Comparison of ENCODE assay signal across 8 mouse cellular contexts in genomic region chr7:44495992-44496770, GRCm38 (mm10). TPM values are rescaled to one million over a fixed set of nuclear protein-coding genes. Genes with fewer than 3 reads are reported as not detected.
DNase-seq lines count a peak whose midpoint lies in the region; ATAC-seq lines count a peak whose summit lies in the region.

TSS of gene Emc10 (minus strand) at chr7:44496529.
TSS of gene Fam71e1 (plus strand) at chr7:44496581.

- peak within 1 kb of the TSS; percentile 92 for H3K9ac ChIP-seq in heart, embryonic 13.5 days
- peak within 1 kb of the TSS; percentile 82 for H3K9ac ChIP-seq in liver, embryonic 12.5 days
- H3K9ac ChIP-seq in stomach, embryonic 15.5 days, result peak within 1 kb of the TSS; percentile 83

- H3K9me3 ChIP-seq in heart, embryonic 13.5 days, result no peaks in the 10 kb centered on the region
- no peaks in the 10 kb centered on the region for H3K9me3 ChIP-seq in liver, embryonic 12.5 days (replicated peaks)
- H3K9me3 ChIP-seq in stomach, embryonic 15.5 days, result no peaks in the 10 kb centered on the region

- H3K4me3 ChIP-seq in brown adipose tissue, adult 24 weeks (ENCODE audit: insufficient read depth, low read depth, low read length), result peak within 1 kb of the TSS; percentile 97
- H3K4me3 ChIP-seq in heart, embryonic 13.5 days, result peak within 1 kb of the TSS; percentile 69
- H3K4me3 ChIP-seq in liver, embryonic 12.5 days, result peak within 1 kb of the TSS; percentile 74
- H3K4me3 ChIP-seq in stomach, embryonic 15.5 days (replicated peaks), result peak within 1 kb of the TSS; percentile 77

- H3K27me3 ChIP-seq in heart, embryonic 13.5 days (replicated peaks), result peaks cover 33% of the 10 kb centered on the region
- H3K27me3 ChIP-seq in liver, embryonic 12.5 days (replicated peaks), result peaks cover 28% of the 10 kb centered on the region
- no peaks in the 10 kb centered on the region for H3K27me3 ChIP-seq in stomach, embryonic 15.5 days (replicated peaks)

- H3K36me3 ChIP-seq in heart, embryonic 13.5 days, result peaks cover 32% of the 10 kb centered on the region
- H3K36me3 ChIP-seq in liver, embryonic 12.5 days, result peaks cover 36% of the 10 kb centered on the region
- H3K36me3 ChIP-seq in stomach, embryonic 15.5 days, result peaks cover 13% of the 10 kb centered on the region; the same call in 1 of the 2 replicates

- peak; percentile 94 for ATAC-seq in heart, embryonic 13.5 days (ENCODE audit: extremely low read depth, insufficient number of reproducible peaks, low FRiP score, low TSS enrichment)
- ATAC-seq in liver, embryonic 12.5 days, result peak; percentile 94
- ATAC-seq in stomach, embryonic 15.5 days (ENCODE audit: insufficient read depth, low FRiP score, low read depth), result peak; percentile 97

- H3K27ac ChIP-seq in brown adipose tissue, adult 24 weeks (replicated peaks; ENCODE audit: low read depth, low read length), result peak within 1 kb of the TSS; percentile 86
- peak within 1 kb of the TSS; percentile 92 for H3K27ac ChIP-seq in heart, embryonic 13.5 days (replicated peaks)
- H3K27ac ChIP-seq in liver, embryonic 12.5 days, result peak within 1 kb of the TSS; percentile 94
- peak within 1 kb of the TSS; percentile 96 for H3K27ac ChIP-seq in stomach, embryonic 15.5 days

- H3K4me2 ChIP-seq in heart, embryonic 13.5 days, result peak within 1 kb of the TSS; percentile 89
- peak within 1 kb of the TSS; percentile 91 for H3K4me2 ChIP-seq in liver, embryonic 12.5 days
- H3K4me2 ChIP-seq in stomach, embryonic 15.5 days, result peak within 1 kb of the TSS; percentile 95

- H3K4me1 ChIP-seq in brown adipose tissue, adult 24 weeks (ENCODE audit: control insufficient read depth, insufficient read depth, insufficient read length, low read length), result peaks cover 7% of the 10 kb centered on the region
- peaks cover 22% of the 10 kb centered on the region for H3K4me1 ChIP-seq in heart, embryonic 13.5 days
- peaks cover 34% of the 10 kb centered on the region for H3K4me1 ChIP-seq in liver, embryonic 12.5 days
- peaks cover 13% of the 10 kb centered on the region for H3K4me1 ChIP-seq in stomach, embryonic 15.5 days

- under 1% methylated on average over 58 of the region's 58 CpGs for WGBS in heart, embryonic 13.5 days
- under 1% methylated on average over 58 of the region's 58 CpGs for WGBS in liver, embryonic 12.5 days (ENCODE audit: insufficient replicate concordance)
- WGBS in stomach, embryonic 15.5 days, result under 1% methylated on average over 53 of the region's 58 CpGs

- DNase-seq in CD4-positive, CD25-positive, alpha-beta regulatory T cell, adult 2 months (ENCODE audit: low read depth, low spot score), result peak; percentile 100
- DNase-seq in fat pad, adult 2 months (ENCODE audit: extremely low read depth, low read depth, low spot score), result peak; percentile 69
- peak; percentile 99 for DNase-seq in kidney, postnatal 10 days
- peak; percentile 97 to 99 for DNase-seq in natural killer cell, adult 2 months (ENCODE audit: low spot score in 2 of 2)

RNA-seq across cellular contexts. Expression of gene Emc10, which starts in this region (rescaled TPM):
- 80.2 and 97.6 TPM in 2 replicates for polyA plus RNA-seq in brown adipose tissue, adult 24 weeks (2012; ENCODE audit: insufficient read depth, insufficient read length, missing spikeins)
- 88.2 and 93.2 TPM in 2 replicates for polyA plus RNA-seq in heart, embryonic 13.5 days (2015; fragmentation: Nextera tagmentation; extraction: Ambion mirVana)
- polyA plus RNA-seq in liver, embryonic 12.5 days (2016; fragmentation: Nextera tagmentation; extraction: Ambion mirVana), result 70.6 and 74.8 TPM in 2 replicates
- polyA plus RNA-seq in stomach, embryonic 15.5 days (2015; fragmentation: Nextera tagmentation; extraction: Ambion mirVana), result 98.8 and 106 TPM in 2 replicates

RNA-seq across cellular contexts. Expression of gene Fam71e1, which starts in this region (rescaled TPM):
- 3.2 and 3.6 TPM in 2 replicates for polyA plus RNA-seq in brown adipose tissue, adult 24 weeks (2012; ENCODE audit: insufficient read depth, insufficient read length, missing spikeins)
- polyA plus RNA-seq in heart, embryonic 13.5 days (2015; fragmentation: Nextera tagmentation; extraction: Ambion mirVana), result 8.5 and 9.1 TPM in 2 replicates
- 2.8 and 3.3 TPM in 2 replicates for polyA plus RNA-seq in liver, embryonic 12.5 days (2016; fragmentation: Nextera tagmentation; extraction: Ambion mirVana)
- 9.1 and 12.3 TPM in 2 replicates for polyA plus RNA-seq in stomach, embryonic 15.5 days (2015; fragmentation: Nextera tagmentation; extraction: Ambion mirVana)

Comparison
In these comparisons a context has a peak if more than half of its experiments do, and no peak if none do; other contexts are left out.
1. Peak in every context shown above with its lines: DNase-seq, ATAC-seq, H3K4me3 ChIP-seq and H3K27ac ChIP-seq.